Mouse (Mus musculus) kidney, adult 2 months (tissue): ENCODE data around the gene Sdr42e1. TPM values are rescaled to one million over a fixed set of nuclear protein-coding genes. Genes with fewer than 3 reads are reported as not detected.

Source experiments
- DNase-seq: peaks from one replicate; pipeline ENCODE4 v3.0.0; 2021
- H3K27ac ChIP-seq: fragments of 200-500 bp; 2 replicates; pipeline ENCODE4 v1.5.1; 2012; ENCODE audit warnings: low read depth, low read length, control low read depth, inconsistent platforms; ENCODE audit not compliant: insufficient read depth
- H3K27me3 ChIP-seq: fragments of 200-500 bp; replicated peaks from 2 replicates; pipeline ENCODE4 v1.6.1; 2012; ENCODE audit warnings: mild to moderate bottlenecking, moderate library complexity, low read length, inconsistent platforms; ENCODE audit not compliant: control insufficient read depth, insufficient read depth
- H3K36me3 ChIP-seq: fragments of 200-500 bp; 2 replicates; pipeline ENCODE4 v1.6.1; 2012; ENCODE audit warnings: mild to moderate bottlenecking, moderate library complexity, low read length, inconsistent platforms; ENCODE audit not compliant: control insufficient read depth, insufficient read depth
- H3K4me1 ChIP-seq: fragments of 200-500 bp; 2 replicates; pipeline ENCODE4 v1.6.1; 2011; ENCODE audit warnings: low read length; ENCODE audit not compliant: control insufficient read depth, insufficient read depth
- H3K4me3 ChIP-seq: fragments of 200-500 bp; 2 replicates; pipeline ENCODE4 v1.5.1; 2011; ENCODE audit warnings: mild to moderate bottlenecking, low read depth, low read length, control low read depth; ENCODE audit not compliant: insufficient read depth
- CTCF ChIP-seq: fragments of 200-500 bp; conservative IDR thresholded peaks from 2 replicates; pipeline ENCODE4 v1.5.1; 2011; ENCODE audit warnings: low read depth, mild to moderate bottlenecking, control low read depth, low read length, moderate library complexity, mixed read lengths; ENCODE audit not compliant: insufficient read depth, insufficient read length
- POLR2A ChIP-seq: fragments of 200-500 bp; IDR thresholded peaks from one replicate; pipeline ENCODE4 v1.6.1; 2011; ENCODE audit warnings: low read depth, low read length, control low read depth
- WGBS: fragments of 180-500 bp; shearing (Covaris S2); methylation state at CpG from one replicate; pipeline ENCODE4 v1.1.7; 2018; 5-methylcytosine and 5-hydroxymethylcytosine counted together
- polyA plus RNA-seq: library from polyadenylated mRNA; depleted of rRNA; stranded (reverse); fragments of >200 nt; gene quantifications from 2 replicates; pipeline ENCODE4 v1.2.3, GENCODE M21; 2012

The Sdr42e1 gene
- polyA plus RNA-seq, 1 experiment = 6.6 TPM

DNA sequence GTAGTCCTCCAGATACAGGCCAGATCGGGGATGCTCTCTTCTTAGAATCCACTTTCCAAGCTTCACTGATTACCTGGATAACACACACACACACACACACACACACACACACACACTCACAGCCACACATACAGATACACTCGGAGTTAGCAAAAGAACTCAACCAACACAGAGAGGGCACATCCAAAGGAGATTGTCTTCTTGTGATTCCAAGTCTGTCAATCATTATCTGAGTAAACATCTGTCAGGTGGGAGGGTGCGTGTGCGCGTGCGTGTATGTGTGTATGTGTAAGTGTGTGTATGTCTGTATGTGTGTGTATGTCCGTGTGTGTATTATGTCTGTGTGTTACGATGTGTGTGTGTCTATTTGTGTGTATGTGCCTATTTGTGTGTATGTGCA is 27.8 kb upstream of the Sdr42e1 start:
- H3K4me3 ChIP-seq = no peak overlapping the region
- 64% methylated on average over 8 of the region's 8 CpGs for WGBS

DNA sequence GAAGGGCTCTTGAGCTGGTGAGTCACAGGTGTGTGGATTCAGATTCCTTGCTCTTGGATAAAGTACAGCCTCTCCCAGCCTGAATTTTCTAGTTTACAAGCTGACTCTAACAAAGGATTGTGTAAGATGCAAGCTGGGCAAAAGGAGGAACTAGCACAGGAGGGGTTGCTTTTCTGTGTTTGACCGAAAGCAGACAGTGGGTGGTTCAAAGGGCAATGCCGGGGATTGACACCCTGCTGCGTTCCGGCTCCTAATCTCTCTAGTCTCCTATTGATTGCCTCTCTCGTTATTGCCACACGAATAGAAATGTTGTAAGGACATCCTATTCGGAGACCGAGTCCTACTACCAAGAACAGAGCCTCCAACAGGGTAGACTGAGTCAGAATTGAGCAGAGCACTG is 27.2 kb upstream of the Sdr42e1 start:
- Histone ChIP-seq H3K36me3 (no peaks in the 10 kb centered on the region), H3K4me1 (peaks cover 4% of the 10 kb centered on the region; the same call in 1 of the 2 replicates), H3K27me3 (no peaks in the 10 kb centered on the region), H3K4me3 (no peak overlapping the region), H3K27ac (peak overlapping the region; percentile 35)
- TF ChIP-seq POLR2A (no peak), CTCF (no peak)
- peak; percentile 50 for DNase-seq
- WGBS = 66% methylated on average over 8 of the region's 8 CpGs

More for the DNA sequence above, 27.8 kb upstream of the Sdr42e1 start:
- Histone ChIP-seq H3K36me3 (no peaks in the 10 kb centered on the region), H3K27me3 (no peaks in the 10 kb centered on the region), H3K27ac (peak overlapping the region; percentile 41; the same call in 1 of the 2 replicates), H3K4me1 (peaks cover 4% of the 10 kb centered on the region; the same call in 1 of the 2 replicates)
- DNase-seq = peak; percentile 56
- TF ChIP-seq CTCF (no peak), POLR2A (no peak)

DNA sequence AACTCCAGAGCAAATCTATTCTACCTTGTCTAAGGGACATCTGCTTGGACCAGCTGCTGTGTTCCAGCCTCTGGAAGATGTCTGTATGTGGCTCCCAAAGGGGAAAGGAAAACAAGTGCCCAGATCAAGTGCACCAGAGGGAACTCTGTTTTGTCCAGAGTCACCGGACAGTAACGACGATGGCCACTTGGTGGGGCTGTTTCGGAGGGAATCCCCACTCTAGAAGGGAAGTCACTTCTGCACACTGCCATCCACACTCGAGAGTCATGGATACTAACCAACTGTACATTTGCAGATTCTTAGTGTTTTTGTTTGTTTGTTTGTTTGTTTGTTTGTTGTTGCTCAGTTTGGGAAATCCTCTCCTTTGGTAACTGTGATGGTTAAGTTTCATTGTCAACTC is 23.8 kb upstream of the Sdr42e1 start:
- peak; percentile 54 for DNase-seq
- no peak for TF ChIP-seq POLR2A
- peak; percentile 74 for TF ChIP-seq CTCF
- Histone ChIP-seq H3K27ac (no peak overlapping the region), H3K4me3 (no peak overlapping the region), H3K36me3 (no peaks in the 10 kb centered on the region), H3K4me1 (peaks cover 4% of the 10 kb centered on the region; the same call in 1 of the 2 replicates), H3K27me3 (no peaks in the 10 kb centered on the region)
- 37% methylated on average over 5 of the region's 5 CpGs for WGBS

DNA sequence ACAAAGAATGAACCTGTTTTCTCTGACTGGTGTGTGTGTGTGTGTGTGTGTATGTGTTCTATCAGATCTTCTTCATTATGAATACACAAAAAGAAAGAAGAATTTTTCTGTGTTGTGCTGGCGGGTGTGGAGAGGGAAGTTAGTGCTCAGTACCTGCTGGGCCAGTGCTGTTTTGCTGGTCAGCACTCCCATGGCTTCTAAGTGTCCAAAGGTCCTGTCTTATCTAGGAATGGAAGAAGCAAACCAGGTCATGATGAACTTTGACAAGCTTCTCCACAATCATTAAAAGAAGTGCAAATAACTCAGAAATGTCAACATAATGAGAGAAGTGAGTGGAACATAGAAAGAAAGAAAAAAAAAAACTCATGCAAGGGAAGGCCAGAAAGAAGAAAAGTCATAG is 22.1 kb upstream of the Sdr42e1 start:
- DNase-seq = peak; percentile 27
- no peak overlapping the region for H3K4me3 ChIP-seq
- 55% methylated on average over 1 of the region's 1 CpGs for WGBS
- TF ChIP-seq CTCF (no peak), POLR2A (no peak)
- H3K36me3 ChIP-seq = no peaks in the 10 kb centered on the region
- H3K4me1 ChIP-seq = no peaks in the 10 kb centered on the region
- no peak overlapping the region for H3K27ac ChIP-seq
- no peaks in the 10 kb centered on the region for H3K27me3 ChIP-seq

DNA sequence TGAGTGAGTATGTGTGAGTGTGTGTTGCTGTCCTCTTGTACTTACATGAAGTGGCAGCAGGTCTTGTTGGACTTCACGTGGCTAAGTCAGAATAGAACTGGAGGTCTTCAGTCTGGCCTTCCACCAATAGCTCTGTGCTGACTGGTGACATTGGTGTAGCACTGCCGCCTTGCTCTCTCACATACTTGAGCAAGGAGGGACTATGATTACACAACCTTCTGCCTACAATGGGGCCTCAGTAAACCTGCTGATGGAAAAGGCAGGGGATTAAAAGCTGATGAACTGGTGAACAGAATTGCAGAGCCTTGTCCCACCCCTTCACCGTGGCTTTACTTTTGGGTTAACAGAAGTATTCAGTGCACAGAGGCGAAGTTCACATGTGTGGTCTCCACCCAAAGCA is 18.6 kb upstream of the Sdr42e1 start:
- Histone ChIP-seq H3K36me3 (no peaks in the 10 kb centered on the region), H3K4me1 (no peaks in the 10 kb centered on the region), H3K27ac (no peak overlapping the region), H3K27me3 (no peaks in the 10 kb centered on the region), H3K4me3 (no peak overlapping the region)
- DNase-seq = no peak
- TF ChIP-seq POLR2A (no peak), CTCF (no peak)
- 83% methylated on average over 4 of the region's 4 CpGs for WGBS

DNA sequence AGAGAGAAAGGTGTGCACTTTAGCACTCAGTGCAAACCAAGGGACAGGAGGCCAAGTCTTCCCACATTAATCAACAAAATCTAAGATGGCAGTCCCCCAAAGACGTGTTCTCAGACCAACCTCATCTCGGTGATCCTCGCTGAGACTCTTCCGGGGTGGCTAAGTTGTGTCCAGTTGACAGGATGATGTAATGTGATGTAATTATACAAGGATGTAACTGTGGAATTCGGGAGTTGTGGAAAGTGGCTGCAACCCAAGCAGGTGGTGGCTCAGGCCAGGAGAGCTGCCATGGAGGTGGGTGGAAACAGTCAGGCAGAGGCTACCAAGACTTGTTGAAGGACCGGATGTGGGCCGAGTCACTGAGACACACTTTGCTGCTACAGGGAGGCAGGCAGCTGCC is 14.4 kb upstream of the Sdr42e1 start:
- H3K4me3 ChIP-seq = no peak overlapping the region
- no peak for TF ChIP-seq POLR2A
- no peak for TF ChIP-seq CTCF
- DNase-seq = no peak
- 76% methylated on average over 7 of the region's 7 CpGs for WGBS
- H3K4me1 ChIP-seq = no peaks in the 10 kb centered on the region
- no peak overlapping the region for H3K27ac ChIP-seq
- no peaks in the 10 kb centered on the region for H3K36me3 ChIP-seq
- H3K27me3 ChIP-seq = no peaks in the 10 kb centered on the region

DNA sequence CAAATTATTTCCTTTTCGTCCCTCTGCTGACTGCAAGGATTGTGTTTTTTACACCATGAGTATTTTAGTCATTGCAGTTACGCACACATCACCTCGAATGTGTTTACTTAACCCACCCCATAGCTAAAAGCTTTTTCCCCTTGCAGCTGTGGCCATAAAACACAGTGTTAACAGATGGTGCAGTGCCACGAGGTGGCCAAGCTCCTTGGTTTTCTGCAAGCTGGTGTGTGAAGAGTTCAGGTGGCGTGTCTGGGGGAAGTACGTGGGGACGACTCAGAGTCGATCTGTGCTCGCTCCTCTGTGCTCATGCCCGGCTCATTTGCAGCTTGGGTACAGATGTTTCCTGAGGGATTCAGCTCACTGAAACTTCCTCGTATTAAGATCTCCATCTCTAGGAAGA is 11.0 kb upstream of the Sdr42e1 start:
- Histone ChIP-seq H3K4me1 (no peaks in the 10 kb centered on the region), H3K27ac (no peak overlapping the region), H3K36me3 (no peaks in the 10 kb centered on the region), H3K4me3 (no peak overlapping the region), H3K27me3 (no peaks in the 10 kb centered on the region)
- TF ChIP-seq CTCF = no peak
- no peak for TF ChIP-seq POLR2A
- DNase-seq = no peak
- WGBS = 13% methylated on average over 11 of the region's 11 CpGs
